10 mouse cellular contexts compared by ENCODE assay signal in genomic region chr11:112785581-112785980, GRCm38 (mm10). TPM values are rescaled to one million over a fixed set of nuclear protein-coding genes. Genes with fewer than 3 reads are reported as not detected.
DNase-seq lines count a peak whose midpoint lies in the region; ATAC-seq and TF ChIP-seq lines count a peak whose summit lies in the region.
"Had no signal": no experiment of that assay in that cellular context is flagged by ENCODE, and none has a peak within 500 bp of the region (broad histone marks: within the 10 kb centered on the region; RNA-seq: fewer than 3 reads in every experiment).

No protein-coding gene starts in this region.

- TF ChIP-seq POLR2A in lung, adult 2 months (IDR thresholded peaks at IDR 0.05; ENCODE audit: borderline replicate concordance, extremely low read depth, low read depth, low read length) = no peak

- no peak overlapping the region for H3K27ac ChIP-seq in lung, embryonic 14.5 days (ENCODE audit: low read depth)
- no peak overlapping the region for H3K27ac ChIP-seq in forebrain, embryonic 12.5 days
- peak overlapping the region; percentile 93; the same call in 1 of the 2 replicates for H3K27ac ChIP-seq in limb, embryonic 10.5 days
- no peak overlapping the region for H3K27ac ChIP-seq in stomach, embryonic 14.5 days (ENCODE audit: low read length)

- peaks cover 20% of the 10 kb centered on the region for H3K27me3 ChIP-seq in lung, embryonic 14.5 days (ENCODE audit: insufficient read depth, low read length)
- no peaks in the 10 kb centered on the region for H3K27me3 ChIP-seq in forebrain, embryonic 12.5 days
- H3K27me3 ChIP-seq in limb, embryonic 10.5 days (ENCODE audit: low read depth, poor library complexity, severe bottlenecking) = peaks cover 15% of the 10 kb centered on the region
- H3K27me3 ChIP-seq in stomach, embryonic 14.5 days (ENCODE audit: control insufficient read depth, insufficient read depth, low read length) = no peaks in the 10 kb centered on the region

- no peaks in the 10 kb centered on the region for H3K4me1 ChIP-seq in lung, embryonic 14.5 days (ENCODE audit: insufficient read depth)
- H3K4me1 ChIP-seq in lung, adult 2 months (ENCODE audit: control insufficient read depth, insufficient read depth, low read length) = peaks cover 8% of the 10 kb centered on the region
- peaks cover 44% of the 10 kb centered on the region for H3K4me1 ChIP-seq in forebrain, embryonic 12.5 days
- peaks cover 74% of the 10 kb centered on the region for H3K4me1 ChIP-seq in limb, embryonic 10.5 days
- H3K4me1 ChIP-seq in stomach, embryonic 14.5 days (ENCODE audit: control insufficient read depth, insufficient read depth, low read length) = peaks cover 14% of the 10 kb centered on the region; the same call in 1 of the 2 replicates

- H3K9me3 ChIP-seq in lung, embryonic 14.5 days (ENCODE audit: low read depth, low read length) = no peaks in the 10 kb centered on the region
- H3K9me3 ChIP-seq in forebrain, embryonic 12.5 days = no peaks in the 10 kb centered on the region
- no peaks in the 10 kb centered on the region for H3K9me3 ChIP-seq in limb, embryonic 10.5 days (replicated peaks)
- H3K9me3 ChIP-seq in stomach, embryonic 14.5 days (ENCODE audit: control insufficient read depth, low read depth, low read length) = no peaks in the 10 kb centered on the region

- 37% methylated on average over 8 of the region's 8 CpGs for WGBS in lung, embryonic 14.5 days
- 61% methylated on average over 8 of the region's 8 CpGs for WGBS in lung, adult 2 months
- WGBS in forebrain, embryonic 12.5 days = 14% methylated on average over 8 of the region's 8 CpGs
- WGBS in limb, embryonic 10.5 days = 14% methylated on average over 8 of the region's 8 CpGs
- 43% methylated on average over 8 of the region's 8 CpGs for WGBS in stomach, embryonic 14.5 days

- peak; percentile 35 for DNase-seq in lung, embryonic 14.5 days
- DNase-seq in lung, adult 2 months = no peak
- no peak for DNase-seq in limb, embryonic 10.5 days (ENCODE audit: low spot score)
- no peak for DNase-seq in cerebellum, adult 9-11 months
- no peak for DNase-seq in layer of hippocampus, adult 9-11 months
- DNase-seq in adrenal gland, postnatal 14 days = no peak
- DNase-seq: cerebellum, adult 11 months; kidney, adult 11 months had no signal

- H3K4me3 ChIP-seq in lung, embryonic 14.5 days (ENCODE audit: low read depth, low read length) = peak overlapping the region; percentile 72
- H3K4me3 ChIP-seq in lung, adult 2 months (replicated peaks; ENCODE audit: extremely low read depth, low read depth, low read length) = no peak overlapping the region
- H3K4me3 ChIP-seq in forebrain, embryonic 12.5 days (replicated peaks) = peak overlapping the region; percentile 71
- H3K4me3 ChIP-seq in limb, embryonic 10.5 days = peak overlapping the region; percentile 78
- H3K4me3 ChIP-seq in stomach, embryonic 14.5 days (ENCODE audit: low read depth, low read length) = peak overlapping the region; percentile 84

- no peak for TF ChIP-seq CTCF in lung, embryonic 14.5 days (IDR thresholded peaks at IDR 0.05; ENCODE audit: low read depth)
- no peak for TF ChIP-seq CTCF in lung, adult 2 months (IDR thresholded peaks at IDR 0.05; ENCODE audit: insufficient read depth, low read length)

- H3K36me3 ChIP-seq in lung, embryonic 14.5 days (ENCODE audit: insufficient read depth) = 0 out of 2 replicates have a peak, but pooled peaks cover 3% of the 10 kb centered on the region
- H3K36me3 ChIP-seq in forebrain, embryonic 12.5 days (replicated peaks) = peaks cover 16% of the 10 kb centered on the region
- H3K36me3 ChIP-seq in limb, embryonic 10.5 days = peaks cover 21% of the 10 kb centered on the region
- no peaks in the 10 kb centered on the region; the same call in 1 of the 2 replicates for H3K36me3 ChIP-seq in stomach, embryonic 14.5 days (ENCODE audit: control insufficient read depth, insufficient read depth, low read length)

- peak overlapping the region; percentile 75; the same call in 1 of the 2 replicates for H3K9ac ChIP-seq in lung, embryonic 14.5 days
- H3K9ac ChIP-seq in forebrain, embryonic 12.5 days = peak overlapping the region; percentile 98
- no peak overlapping the region for H3K9ac ChIP-seq in stomach, embryonic 14.5 days (replicated peaks; ENCODE audit: low read depth, low read length)

- peak overlapping the region; percentile 73 for H3K4me2 ChIP-seq in lung, embryonic 14.5 days
- H3K4me2 ChIP-seq in forebrain, embryonic 12.5 days = peak overlapping the region; percentile 88
- H3K4me2 ChIP-seq in stomach, embryonic 14.5 days (replicated peaks; ENCODE audit: low read depth, low read length) = peak overlapping the region; percentile 89

- ATAC-seq in lung, embryonic 14.5 days (ENCODE audit: insufficient read depth) = no peak
- ATAC-seq in forebrain, embryonic 12.5 days (ENCODE audit: low FRiP score) = no peak
- ATAC-seq in stomach, embryonic 14.5 days (ENCODE audit: insufficient number of reproducible peaks, insufficient read depth, low FRiP score, low read depth) = no peak

RNA-seq across cellular contexts. Expression of gene Sox9, which starts 3.6 kb away (rescaled TPM):
- polyA plus RNA-seq in lung, embryonic 14.5 days (2014; fragmentation: Nextera tagmentation; extraction: Ambion mirVana) = 75.7 and 81.6 TPM in 2 replicates
- polyA plus RNA-seq in lung, adult 2 months (2012; rRNA removed) = 0.96 and 1.3 TPM in 2 replicates
- polyA plus RNA-seq in forebrain, embryonic 12.5 days (2016; fragmentation: Nextera tagmentation; extraction: Ambion mirVana) = 152 and 186 TPM in 2 replicates
- 85.1 and 169 TPM in 2 replicates for polyA plus RNA-seq in limb, embryonic 10.5 days (2016; fragmentation: Nextera tagmentation; extraction: Ambion mirVana)
- 35.2 and 41.2 TPM in 2 replicates for polyA plus RNA-seq in stomach, embryonic 14.5 days (2014; fragmentation: Nextera tagmentation; extraction: Ambion mirVana)
- total RNA-seq in adrenal gland, postnatal 14 days (2021) = 0.86 and 1.3 TPM in 2 replicates

Comparison
In these comparisons a context has a peak if more than half of its experiments do, and no peak if none do; other contexts are left out.
1. RNA of gene Sox9, which starts 3.6 kb away (polyA plus RNA-seq): 85.1 to 169 TPM in limb, embryonic 10.5 days, 152 to 186 TPM in forebrain, embryonic 12.5 days, 75.7 to 81.6 TPM in lung, embryonic 14.5 days and 35.2 to 41.2 TPM in stomach, embryonic 14.5 days; 0.96 to 1.3 TPM in lung, adult 2 months; every median in the first group is over 10 times any median in the second.
2. Peak in every context shown above with its lines, with median percentiles within 50 percentile points of each other: H3K4me2 ChIP-seq.